Mouse (Mus musculus) common myeloid progenitor, adult 5-6 weeks (primary cell): ENCODE measurements around the gene Sgce. TPM values are rescaled to one million over a fixed set of nuclear protein-coding genes. Genes with fewer than 3 reads are reported as not detected.
"Not testable (repeated sequence)": the region's sequence is repeated elsewhere in the genome, so short reads cannot be mapped to it uniquely, and the experiment has no call there.

Source experiments
- ATAC-seq: replicated peaks from 2 replicates; pipeline ENCODE4 v1.8.0; 2016; ENCODE audit warnings: low read depth, mild to moderate bottlenecking, moderate TSS enrichment, inconsistent platforms; ENCODE audit not compliant: poor library complexity, severe bottlenecking
- total RNA-seq: library from RNA; stranded (forward); fragments of 200-1000, 187-1606 nt; gene quantifications from 2 replicates; pipeline ENCODE4 v1.2.3, GENCODE M21; 2017

Sgce gene
- total RNA-seq, 1 experiment from 2014 or later, result 5.5 TPM

- 0 out of 2 replicates have a peak, but pooled peaks have one; percentile 52 for ATAC-seq
These were observed 91.5 kb downstream of the Sgce start for GRCm38 (mm10) chr6:4655466-4655865.

- not testable (repeated sequence) for ATAC-seq
These were observed 93.3 kb downstream of the Sgce start for GRCm38 (mm10) chr6:4653741-4654140.

- no peak for ATAC-seq
These were observed 94.3 kb downstream of the Sgce start for GRCm38 (mm10) chr6:4652596-4653134.

- ATAC-seq, result no peak
These were observed 99.7 kb downstream of the Sgce start for GRCm38 (mm10) chr6:4647351-4647750.

GRCm38 (mm10) chr6:4642068-4642467, 104.9 kb downstream of the Sgce start:
- no peak for ATAC-seq

- ATAC-seq, result no peak
These were observed 112.2 kb downstream of the Sgce start for GRCm38 (mm10) chr6:4634804-4635203.

- no peak for ATAC-seq
These were observed 113.8 kb downstream of the Sgce start for GRCm38 (mm10) chr6:4633189-4633588.

GRCm38 (mm10) chr6:4631464-4631863, 115.5 kb downstream of the Sgce start:
- ATAC-seq, result no peak

Other genes with a start within 250 kb of the Sgce start
- 0.05 TPM in 2 replicates for gene Col1a2, start 242.4 kb downstream of the Sgce start, total RNA-seq
- gene Casd1, start 146.4 kb downstream of the Sgce start, total RNA-seq, result 68.8 and 125 TPM in 2 replicates
- 0.05 and 0.46 TPM in 2 replicates for gene Peg10, start 99 bp upstream of the Sgce start, total RNA-seq
- 11.4 and 17.7 TPM in 2 replicates for gene Ppp1r9a, start 155.7 kb upstream of the Sgce start, total RNA-seq